Mouse (Mus musculus) v-Abl transformed pro-B cells (cell line): ENCODE results near the gene Tenm4.

Experiments used
- in situ Hi-C, 2 experiments: fragments of 400-800 bp; cut with MboI; formaldehyde crosslinking; loops; one replicate each; pipeline ENCODE4 v1.15.1; 2025; ENCODE audit not compliant: unreplicated experiment in 2 of 2

Gene Tenm4

DNA sequence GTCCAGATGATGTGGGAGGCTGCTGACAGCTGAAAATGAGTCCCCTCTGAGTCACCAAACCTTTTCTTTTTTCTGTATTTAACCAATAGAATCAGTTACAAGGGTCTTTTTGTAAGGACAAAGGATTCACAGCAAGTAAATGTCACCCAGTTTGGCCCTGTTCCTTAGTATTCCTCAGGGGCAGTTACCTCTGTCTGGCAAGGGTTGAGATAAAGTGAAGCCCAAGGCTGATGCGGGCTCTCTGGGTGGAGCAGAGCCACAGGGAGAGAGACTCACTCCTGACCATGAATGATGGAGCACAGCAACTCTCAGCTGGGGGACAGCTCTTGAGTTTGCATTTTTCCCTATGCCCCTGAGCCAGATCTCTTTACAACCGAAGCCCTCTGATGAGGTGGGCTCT lies 681.7 kb downstream of the Tenm4 start:
- in situ Hi-C loops, result no loop called here

GRCm38 (mm10) chr7:96855867-96856406 lies 684.9 kb downstream of the Tenm4 start:
- in situ Hi-C loops, result no loop called here

DNA sequence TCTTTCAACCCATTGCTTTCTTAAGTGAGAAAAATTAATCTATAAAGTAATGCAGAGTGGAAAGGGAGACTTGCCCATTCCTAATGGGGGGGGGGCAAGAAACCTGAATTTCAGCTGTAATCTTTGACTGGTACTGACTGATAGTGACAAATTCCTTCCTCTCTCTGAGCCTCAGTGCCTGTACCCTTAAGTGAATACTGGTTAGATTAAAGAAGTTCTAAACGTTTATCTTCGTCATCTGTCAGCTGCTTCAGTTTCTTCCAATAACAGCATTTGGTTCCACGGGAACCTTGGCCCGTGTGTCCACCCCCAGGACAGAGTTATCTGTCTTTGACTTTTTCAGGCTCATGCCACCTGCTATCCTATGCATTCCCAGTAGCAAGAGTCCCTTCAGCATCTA lies 685.5 kb downstream of the Tenm4 start:
- in situ Hi-C loops, result no loop called here

GRCm38 (mm10) chr7:96859077-96859476 lies 688.0 kb downstream of the Tenm4 start:
- in situ Hi-C loops, result no loop called here

GRCm38 (mm10) chr7:96859684-96860083 lies 688.6 kb downstream of the Tenm4 start:
- in situ Hi-C loops, result no loop called here

DNA sequence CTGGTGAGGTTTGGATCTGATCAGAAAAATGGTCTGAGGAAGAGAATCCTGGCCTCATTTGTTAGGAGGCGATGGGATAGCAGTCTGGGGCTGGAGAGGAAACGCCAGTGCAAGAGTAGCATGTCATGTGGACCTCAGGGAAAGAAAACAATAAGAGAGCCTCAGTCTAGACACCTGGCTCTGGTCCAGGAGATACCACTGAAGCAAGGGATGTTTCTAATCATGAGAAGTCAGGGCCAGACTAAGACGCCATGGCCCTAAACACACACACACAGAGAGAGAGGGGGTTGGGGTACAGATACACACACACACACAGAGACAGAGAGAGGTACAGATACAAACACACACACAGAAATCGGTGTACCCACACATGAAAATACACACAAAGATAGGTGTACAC lies 689.6 kb downstream of the Tenm4 start:
- in situ Hi-C loops, result no loop called here

- in situ Hi-C loops, result no loop called here
Measured at GRCm38 (mm10) chr7:96864894-96865722, 694.1 kb downstream of the Tenm4 start.

GRCm38 (mm10) chr7:96869079-96869810 lies 698.2 kb downstream of the Tenm4 start:
- in situ Hi-C loops, result no loop called here

- in situ Hi-C loops, result no loop called here
Measured at GRCm38 (mm10) chr7:96870473-96870872, 699.4 kb downstream of the Tenm4 start.

- in situ Hi-C loops, result no loop called here
Measured at GRCm38 (mm10) chr7:96871031-96871430, 700.0 kb downstream of the Tenm4 start.

- in situ Hi-C loops, result no loop called here
Measured at GRCm38 (mm10) chr7:96878511-96879276, 707.6 kb downstream of the Tenm4 start.

- in situ Hi-C loops, result no loop called here
Measured at GRCm38 (mm10) chr7:96879593-96879992, 708.5 kb downstream of the Tenm4 start.

- in situ Hi-C loops, result no loop called here
Measured at GRCm38 (mm10) chr7:96880221-96880944, 709.3 kb downstream of the Tenm4 start.

- in situ Hi-C loops, result no loop called here
Measured at GRCm38 (mm10) chr7:96883297-96883696, 712.3 kb downstream of the Tenm4 start.

- in situ Hi-C loops, result no loop called here
Measured at GRCm38 (mm10) chr7:96887088-96887654, 716.1 kb downstream of the Tenm4 start.

DNA sequence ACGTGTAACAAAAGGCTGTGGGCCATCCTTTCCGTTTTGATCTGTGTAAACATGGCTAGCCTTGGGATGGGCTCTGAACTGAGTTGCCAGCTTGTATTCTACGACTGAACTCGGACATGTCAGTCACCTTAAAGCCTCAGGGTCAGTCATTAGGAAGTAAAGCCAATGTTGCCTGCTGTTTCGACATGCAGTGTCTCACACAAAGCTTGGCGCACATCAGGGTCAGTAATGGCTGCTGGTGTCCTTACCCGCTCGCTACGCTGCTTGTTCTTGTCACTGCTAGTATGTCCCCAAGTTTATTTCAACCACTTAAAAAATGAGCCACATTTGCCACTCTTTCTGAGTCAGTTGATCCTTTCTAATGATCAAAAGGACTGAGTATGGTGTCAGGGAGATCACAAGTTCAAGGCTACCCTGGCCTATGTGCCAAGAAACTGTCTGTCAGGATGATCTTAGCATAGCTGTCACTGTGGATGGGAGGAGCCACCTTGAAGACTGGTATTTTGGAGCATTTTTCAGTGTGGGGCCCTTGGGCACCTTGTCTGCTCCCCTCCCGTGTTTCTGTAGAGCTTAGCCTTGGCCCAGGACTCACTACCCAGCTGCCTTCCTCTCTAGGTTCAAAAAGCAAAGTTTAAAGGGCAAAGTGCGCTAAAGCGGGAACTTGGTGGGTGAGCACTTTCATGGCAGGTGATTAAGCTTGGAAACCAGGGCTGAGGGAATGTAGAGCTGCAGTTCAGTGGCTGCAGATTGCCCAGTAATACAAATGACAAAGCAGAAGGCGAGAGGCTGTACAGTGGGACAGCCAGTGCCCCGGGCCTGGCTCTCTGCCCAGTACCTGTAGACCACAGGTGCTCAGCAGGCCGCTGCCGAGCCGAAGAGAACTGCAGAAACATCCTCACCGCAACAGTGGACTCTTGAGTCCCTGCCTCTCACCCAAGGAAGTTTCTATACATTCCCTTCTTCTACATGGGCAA lies 718.3 kb downstream of the Tenm4 start:
- in situ Hi-C loops, result no loop called here

DNA sequence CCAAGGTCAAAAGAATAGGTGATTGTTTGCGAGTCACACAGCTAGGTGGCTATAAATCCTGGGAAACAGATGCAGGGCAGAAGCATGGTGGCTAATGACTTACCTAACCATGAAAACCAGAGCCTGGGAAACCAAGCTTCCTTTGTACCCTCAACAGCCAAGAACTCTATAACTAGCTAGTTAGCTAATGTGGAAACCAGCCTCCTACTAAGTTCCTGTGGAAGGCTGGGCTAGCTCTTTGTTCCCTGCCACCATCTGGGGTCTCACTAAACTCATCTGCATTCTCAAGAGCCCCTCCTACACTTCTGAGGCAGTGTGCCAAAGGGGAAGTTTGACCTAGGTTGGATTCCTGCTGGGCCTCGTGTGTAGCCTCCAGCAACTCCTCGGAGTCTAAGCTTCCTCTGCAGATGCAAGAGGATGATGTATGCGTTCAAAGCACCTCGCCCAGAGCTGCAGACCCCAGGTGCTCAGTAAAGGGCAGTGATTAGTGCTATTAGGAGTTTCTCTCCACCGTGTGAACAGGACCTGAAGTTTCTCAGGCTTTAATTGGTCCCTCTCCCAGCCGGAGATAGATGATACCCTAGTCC lies 719.1 kb downstream of the Tenm4 start:
- in situ Hi-C loops, result no loop called here

DNA sequence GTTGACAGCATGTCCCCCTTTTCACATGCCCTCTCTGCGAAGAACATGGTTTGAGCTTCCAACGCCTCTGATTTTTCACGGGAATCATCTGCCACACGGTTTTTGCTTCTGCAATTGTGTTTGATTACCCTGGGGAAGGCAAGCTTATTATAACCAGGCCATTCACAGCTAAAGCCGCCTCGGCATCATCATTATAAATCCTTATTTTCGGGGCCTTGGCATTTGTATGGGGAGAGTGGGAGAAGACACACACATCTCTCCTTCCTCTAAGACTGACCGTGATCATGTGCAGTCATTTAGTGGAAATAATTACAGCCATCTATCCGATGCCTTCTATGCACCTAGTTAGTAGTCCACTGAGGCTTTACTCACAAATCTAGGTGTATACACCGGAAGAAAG lies 719.9 kb downstream of the Tenm4 start:
- in situ Hi-C loops, result no loop called here
